Mouse (Mus musculus) CH12.LX (cell line): Measurements from ENCODE around the gene Msx1. TPM values are rescaled to one million over a fixed set of nuclear protein-coding genes. Genes with fewer than 3 reads are reported as not detected.

ENCODE experiments used
- DNase-seq: peaks from one replicate; pipeline ENCODE4 v3.0.0-alpha.2; 2013; ENCODE audit errors: extremely low read depth
- H3K27ac ChIP-seq: 2 replicates; pipeline ENCODE4 v1.5.1; 2012; ENCODE audit warnings: low read depth, mild to moderate bottlenecking, control low read depth, moderate library complexity; ENCODE audit not compliant: insufficient read depth
- H3K27me3 ChIP-seq: replicated peaks from 2 replicates; pipeline ENCODE3; 2012; ENCODE audit warnings: inconsistent platforms
- H3K36me3 ChIP-seq, 2 experiments: replicated peaks in 1 of 2; 2 replicates each; pipeline versions ENCODE3 to v1.6.1; 2012; ENCODE audit warnings: inconsistent platforms in 1 of 2, low read length in 1 of 2, mild to moderate bottlenecking in 1 of 2, mixed read lengths in 1 of 2, moderate library complexity in 1 of 2; ENCODE audit not compliant: control insufficient read depth in 1 of 2, insufficient read depth in 1 of 2
- H3K4me1 ChIP-seq, 2 experiments: 2 replicates each; pipeline ENCODE4 v1.6.1; 2012; ENCODE audit warnings: inconsistent platforms in 1 of 2, moderate library complexity in 1 of 2; ENCODE audit not compliant: insufficient read depth in 2 of 2, control insufficient read depth in 1 of 2
- H3K4me2 ChIP-seq: 2 replicates; pipeline ENCODE4 v1.6.1; 2012; ENCODE audit warnings: low read depth, mild to moderate bottlenecking, control low read depth; ENCODE audit not compliant: poor library complexity, insufficient read depth, severe bottlenecking
- H3K4me3 ChIP-seq, 3 experiments: fragments of 150-350 bp in 1 of 3; sonication (generic) in 1 of 3; replicated peaks in 1 of 3; 2 replicates each; pipeline versions ENCODE3 to v1.5.1; 2011 to 2012; ENCODE audit warnings: low read depth in 2 of 3, low read length in 2 of 3, mild to moderate bottlenecking in 2 of 3, moderate library complexity in 2 of 3, control low read depth in 1 of 3, improper control_type of control experiment in 1 of 3, inconsistent platforms in 1 of 3, mixed read lengths in 1 of 3; ENCODE audit not compliant: poor library complexity in 1 of 3
- H3K79me2 ChIP-seq: replicated peaks from 2 replicates; pipeline ENCODE4 v1.6.1; 2012; ENCODE audit warnings: mild to moderate bottlenecking, moderate library complexity; ENCODE audit not compliant: control insufficient read depth, poor library complexity, insufficient read depth, severe bottlenecking; ENCODE audit errors: extremely low read depth
- H3K9ac ChIP-seq: 2 replicates; pipeline ENCODE4 v1.6.1; 2012; ENCODE audit warnings: low read depth, mild to moderate bottlenecking, control low read depth, moderate library complexity; ENCODE audit not compliant: insufficient read depth
- H3K9me3 ChIP-seq: replicated peaks from 2 replicates; pipeline ENCODE3; 2012; ENCODE audit warnings: low read length, inconsistent platforms, mixed read lengths
- E2F4 ChIP-seq: IDR thresholded peaks from 2 replicates; pipeline ENCODE4 v1.6.1; 2011; ENCODE audit warnings: low read depth, low read length, improper control_type of control experiment; ENCODE audit not compliant: insufficient replicate concordance
- ETS1 ChIP-seq: conservative IDR thresholded peaks from 2 replicates; pipeline ENCODE4 v1.6.1; 2012; ENCODE audit warnings: low read depth, mild to moderate bottlenecking, inconsistent platforms, low read length, improper control_type of control experiment, moderate library complexity
- JUND ChIP-seq: conservative IDR thresholded peaks from 2 replicates; pipeline ENCODE4 v1.6.1; 2011; ENCODE audit warnings: low read depth, low read length, improper control_type of control experiment
- KAT2A ChIP-seq: IDR thresholded peaks from 2 replicates; pipeline ENCODE4 v1.6.1; 2012; ENCODE audit warnings: low read length, improper control_type of control experiment, inconsistent platforms; ENCODE audit not compliant: insufficient replicate concordance
- MEF2A ChIP-seq: IDR thresholded peaks from 2 replicates; pipeline ENCODE4 v1.6.1; 2014; ENCODE audit warnings: low read depth, mild to moderate bottlenecking, inconsistent platforms, low read length, improper control_type of control experiment, borderline replicate concordance
- MXI1 ChIP-seq: IDR thresholded peaks from 2 replicates; pipeline ENCODE4 v1.6.1; 2011; ENCODE audit warnings: mild to moderate bottlenecking, low read depth, low read length, improper control_type of control experiment
- MYC ChIP-seq: IDR thresholded peaks from 2 replicates; pipeline ENCODE4 v1.6.1; 2011; ENCODE audit warnings: low read depth, mild to moderate bottlenecking, improper control_type of control experiment, low read length
- NRF1 ChIP-seq: IDR thresholded peaks from 2 replicates; pipeline ENCODE4 v1.6.1; 2014; ENCODE audit warnings: low read depth, mild to moderate bottlenecking, inconsistent platforms, low read length, improper control_type of control experiment, moderate library complexity
- PAX5 ChIP-seq: IDR thresholded peaks from 2 replicates; pipeline ENCODE4 v1.6.1; 2012; ENCODE audit warnings: low read length, inconsistent platforms, mixed read lengths
- RAD21 ChIP-seq: IDR thresholded peaks from 2 replicates; pipeline ENCODE4 v1.6.1; 2011; ENCODE audit warnings: low read depth, mild to moderate bottlenecking, low read length, improper control_type of control experiment, moderate library complexity
- RCOR1 ChIP-seq: conservative IDR thresholded peaks from 2 replicates; pipeline ENCODE4 v1.6.1; 2012; ENCODE audit warnings: low read depth, mild to moderate bottlenecking, inconsistent platforms, low read length, improper control_type of control experiment
- SIN3A ChIP-seq: IDR thresholded peaks from 2 replicates; pipeline ENCODE4 v1.6.1; 2012; ENCODE audit warnings: low read length, improper control_type of control experiment, inconsistent platforms
- TBP ChIP-seq: conservative IDR thresholded peaks from 2 replicates; pipeline ENCODE4 v1.6.1; 2011; ENCODE audit warnings: low read depth, low read length, improper control_type of control experiment
- TCF12 ChIP-seq: IDR thresholded peaks from 2 replicates; pipeline ENCODE4 v1.6.1; 2014; ENCODE audit warnings: low read depth, mild to moderate bottlenecking, inconsistent platforms, low read length, improper control_type of control experiment
- UBTF ChIP-seq: IDR thresholded peaks from 2 replicates; pipeline ENCODE4 v1.6.1; 2012; ENCODE audit warnings: low read depth, mild to moderate bottlenecking, inconsistent platforms, low read length, improper control_type of control experiment, moderate library complexity
- USF2 ChIP-seq: conservative IDR thresholded peaks from 2 replicates; pipeline ENCODE4 v1.6.1; 2011; ENCODE audit warnings: low read depth, low read length, improper control_type of control experiment
- ZKSCAN1 ChIP-seq: IDR thresholded peaks from 2 replicates; pipeline ENCODE4 v1.6.1; 2012; ENCODE audit warnings: low read depth, inconsistent platforms, low read length, improper control_type of control experiment, borderline replicate concordance
- ZMIZ1 ChIP-seq: IDR thresholded peaks from 2 replicates; pipeline ENCODE4 v1.6.1; 2012; ENCODE audit warnings: low read depth, mild to moderate bottlenecking, inconsistent platforms, low read length, improper control_type of control experiment
- ZNF384 ChIP-seq: IDR thresholded peaks from 2 replicates; pipeline ENCODE4 v1.6.1; 2012; ENCODE audit warnings: low read depth, low read length, improper control_type of control experiment, inconsistent platforms
- dilution Hi-C: fragments of 300-500 bp; cut with MboI; formaldehyde crosslinking; loops from 2 replicates; pipeline ENCODE4 v1.14.3; 2020; ENCODE audit warnings: low sequenced_read_pairs; ENCODE audit not compliant: extremely low pct_unique_long_range_greater_than_20kb, extremely low pct_ligation_motif_present
- in situ Hi-C: fragments of 300-500 bp; cut with MboI; formaldehyde crosslinking; loops from 3 replicates; pipeline ENCODE4 v1.14.3; 2019; ENCODE audit warnings: low sequenced_read_pairs, low pct_ligation_motif_present, low pct_unique_long_range_greater_than_20kb, mixed read lengths
- polyA plus RNA-seq: library from polyadenylated mRNA; unstranded; fragments of >175 nt; gene quantifications from 2 replicates; pipeline ENCODE4 v1.2.1, GENCODE M21; 2012; ENCODE audit warnings: low read depth; ENCODE audit not compliant: insufficient read length
- total RNA-seq, 2 experiments: library from RNA; depleted of rRNA; stranded (reverse); fragments of 300-350 nt in 1 of 2; fragments of >200 nt in 1 of 2; gene quantifications; 2 replicates each; pipeline ENCODE4 v1.2.3; 2012 to 2014

Gene Msx1
- total and polyA plus RNA-seq, 3 experiments: not detected

DNA sequence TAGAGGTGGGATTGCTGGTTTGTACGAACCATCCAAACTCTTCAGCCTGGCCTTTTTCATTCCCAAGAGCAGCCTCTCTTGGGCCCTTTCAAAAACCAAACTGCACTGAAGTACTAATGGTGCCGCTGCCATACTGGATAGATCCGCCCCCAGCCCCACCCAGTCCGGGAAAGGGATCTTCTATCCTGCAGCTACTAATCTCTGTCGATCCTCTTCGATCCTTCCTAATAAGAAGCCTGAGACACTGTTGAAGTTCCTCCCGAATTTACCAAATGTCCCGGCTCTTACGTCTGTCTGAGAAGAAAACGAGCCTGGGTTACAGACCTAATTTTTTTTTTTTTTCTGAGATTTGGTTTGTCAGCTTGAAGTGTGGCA lies 4.9 kb upstream of the Msx1 start:
- no peak for DNase-seq
- H3K27ac ChIP-seq: no peak overlapping the region
- no peak overlapping the region for H3K4me2 ChIP-seq
- H3K9me3 ChIP-seq: peaks cover 32% of the 10 kb centered on the region
- H3K4me1 ChIP-seq: no peaks in the 10 kb centered on the region
- TF ChIP-seq UBTF (no peak), ETS1 (no peak), PAX5 (no peak), ZKSCAN1 (no peak), JUND (no peak)
- H3K9ac ChIP-seq: no peak overlapping the region
- H3K4me3 ChIP-seq: no peak overlapping the region
- no peaks in the 10 kb centered on the region for H3K79me2 ChIP-seq
- H3K27me3 ChIP-seq: peaks cover 35% of the 10 kb centered on the region
- no peaks in the 10 kb centered on the region for H3K36me3 ChIP-seq
- dilution Hi-C loops (no loop called here), in situ Hi-C loops (no loop called here)

DNA sequence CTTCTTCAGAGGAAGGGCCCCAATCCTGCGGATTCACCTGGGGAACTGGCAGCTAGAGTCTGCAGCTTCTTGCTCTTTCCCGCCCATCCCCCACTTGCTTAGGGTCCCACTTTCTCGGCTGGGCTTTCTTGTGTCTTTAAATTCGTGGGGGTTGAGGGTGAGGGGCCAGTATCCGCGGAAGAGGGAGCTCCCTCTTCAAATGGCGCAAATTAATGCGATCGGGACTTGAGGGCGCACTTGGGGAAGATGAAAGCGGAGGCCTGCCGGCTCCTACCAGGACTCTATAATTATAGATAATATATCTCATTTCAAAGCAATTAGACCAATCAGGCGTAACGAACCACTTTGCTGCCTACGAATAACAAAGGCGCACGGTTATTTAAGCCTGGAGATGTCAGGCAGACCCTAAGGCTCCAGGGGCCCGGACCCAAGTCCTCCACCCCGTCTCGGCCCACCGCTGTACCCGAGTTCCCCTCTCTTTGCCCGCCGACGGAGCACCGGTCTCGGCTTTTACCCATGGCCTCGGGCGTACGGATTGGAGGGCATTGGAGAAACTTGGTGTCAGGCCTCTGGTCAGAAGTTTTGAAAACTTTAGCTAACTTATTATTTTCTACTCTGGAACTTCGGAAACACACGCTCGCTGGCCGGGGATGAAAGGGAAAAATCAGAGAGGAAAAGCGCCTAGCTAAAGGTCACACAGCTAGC lies 4.4 kb upstream of the Msx1 start:
- no peaks in the 10 kb centered on the region for H3K79me2 ChIP-seq
- in situ Hi-C loops (no loop called here), dilution Hi-C loops (no loop called here)
- TF ChIP-seq USF2 (no peak), TBP (no peak), ZNF384 (no peak), UBTF (no peak), KAT2A (no peak), RCOR1 (no peak), NRF1 (no peak), JUND (no peak), ZMIZ1 (no peak), RAD21 (no peak), ZKSCAN1 (no peak), SIN3A (no peak), MXI1 (no peak), ETS1 (no peak), MEF2A (no peak), MYC (no peak), TCF12 (no peak), E2F4 (no peak)
- no peak overlapping the region for H3K4me2 ChIP-seq
- no peaks in the 10 kb centered on the region for H3K36me3 ChIP-seq
- no peak overlapping the region for H3K27ac ChIP-seq
- H3K4me3 ChIP-seq: no peak overlapping the region
- H3K9ac ChIP-seq: no peak overlapping the region
- no peak for DNase-seq
- H3K9me3 ChIP-seq: peaks cover 37% of the 10 kb centered on the region
- peaks cover 30% of the 10 kb centered on the region for H3K27me3 ChIP-seq
- no peaks in the 10 kb centered on the region for H3K4me1 ChIP-seq
